Mouse (Mus musculus) embryonic facial prominence, embryonic 14.5 days (tissue): ENCODE measurements at regions not wholly inside any gene's neighbourhood (a gene's known extent, or its start where the extent isn't known, plus 50 kb on each side); places are given as distances from the start of the nearest gene placed in this dataset.

Experiments used
- ATAC-seq: fragments of 200-750 bp; cut with Nextera tagmentation; 2 replicates; pipeline ENCODE4 v1.8.0; 2017; ENCODE audit warnings: low read depth, moderate number of reproducible peaks, moderate TSS enrichment
- DNase-seq: peaks from one replicate; pipeline ENCODE4 v3.0.0-alpha.2; 2015; ENCODE audit warnings: low spot score
- H3K27ac ChIP-seq: fragments of 300-500 bp; sonication (generic); replicated peaks from 2 replicates; pipeline ENCODE4 v1.5.1; 2014; ENCODE audit warnings: low read depth, mild to moderate bottlenecking, low read length, moderate library complexity
- H3K27me3 ChIP-seq: fragments of 300-500 bp; sonication (generic); replicated peaks from 2 replicates; pipeline ENCODE4 v1.6.1; 2014; ENCODE audit warnings: low read length; ENCODE audit not compliant: control insufficient read depth, insufficient read depth
- H3K36me3 ChIP-seq: fragments of 300-500 bp; sonication (generic); 2 replicates; pipeline ENCODE4 v1.6.1; 2014; ENCODE audit warnings: low read length, mixed read lengths; ENCODE audit not compliant: control insufficient read depth, insufficient read depth
- H3K4me1 ChIP-seq: fragments of 300-500 bp; sonication (generic); 2 replicates; pipeline ENCODE4 v1.6.1; 2014; ENCODE audit warnings: antibody characterized with exemption, low read length; ENCODE audit not compliant: control insufficient read depth, insufficient read depth
- H3K4me2 ChIP-seq: fragments of 300-500 bp; sonication (generic); 2 replicates; pipeline ENCODE4 v1.6.1; 2014; ENCODE audit warnings: low read depth, mild to moderate bottlenecking, low read length, moderate library complexity, mixed read lengths
- H3K4me3 ChIP-seq: fragments of 300-500 bp; sonication (generic); 2 replicates; pipeline ENCODE4 v1.5.1; 2014; ENCODE audit warnings: low read depth, mild to moderate bottlenecking, low read length
- H3K9ac ChIP-seq: fragments of 300-500 bp; sonication (generic); 2 replicates; pipeline ENCODE4 v1.6.1; 2014; ENCODE audit warnings: low read depth, mild to moderate bottlenecking, low read length, moderate library complexity, mixed read lengths
- H3K9me3 ChIP-seq: fragments of 300-500 bp; sonication (generic); 2 replicates; pipeline ENCODE4 v1.6.1; 2016; ENCODE audit warnings: low read length; ENCODE audit not compliant: control insufficient read depth
- WGBS: fragments of 180-500 bp; shearing (Covaris S2); extraction: QIAGEN DNeasy Blood & Tissue Kit; methylation state at CpG from one replicate; pipeline ENCODE4 v1.1.7; 2014; 5-methylcytosine and 5-hydroxymethylcytosine counted together

DNA sequence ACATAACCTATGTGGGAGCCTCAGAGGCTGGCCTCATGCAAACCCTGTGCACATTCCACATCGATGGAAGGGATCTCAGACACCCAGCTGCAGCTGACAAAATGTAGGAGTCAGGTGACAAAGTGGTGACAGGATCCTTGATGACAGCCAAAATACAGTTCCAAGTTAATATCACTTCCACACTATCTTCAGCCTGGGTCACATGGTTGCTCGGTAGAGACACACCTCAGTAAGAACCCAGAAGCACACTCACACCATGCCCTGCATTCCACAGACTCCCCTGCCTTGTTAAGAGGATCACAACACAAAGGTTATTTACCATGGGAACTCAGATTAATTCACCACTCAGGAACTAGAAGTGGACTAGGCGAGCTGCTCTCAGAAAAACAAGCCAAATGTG, 505.4 kb upstream of the Hsf2 start:
- ATAC-seq: peak; percentile 63; the same call in 1 of the 2 replicates
- no peak overlapping the region for H3K27ac ChIP-seq
- DNase-seq: no peak

DNA sequence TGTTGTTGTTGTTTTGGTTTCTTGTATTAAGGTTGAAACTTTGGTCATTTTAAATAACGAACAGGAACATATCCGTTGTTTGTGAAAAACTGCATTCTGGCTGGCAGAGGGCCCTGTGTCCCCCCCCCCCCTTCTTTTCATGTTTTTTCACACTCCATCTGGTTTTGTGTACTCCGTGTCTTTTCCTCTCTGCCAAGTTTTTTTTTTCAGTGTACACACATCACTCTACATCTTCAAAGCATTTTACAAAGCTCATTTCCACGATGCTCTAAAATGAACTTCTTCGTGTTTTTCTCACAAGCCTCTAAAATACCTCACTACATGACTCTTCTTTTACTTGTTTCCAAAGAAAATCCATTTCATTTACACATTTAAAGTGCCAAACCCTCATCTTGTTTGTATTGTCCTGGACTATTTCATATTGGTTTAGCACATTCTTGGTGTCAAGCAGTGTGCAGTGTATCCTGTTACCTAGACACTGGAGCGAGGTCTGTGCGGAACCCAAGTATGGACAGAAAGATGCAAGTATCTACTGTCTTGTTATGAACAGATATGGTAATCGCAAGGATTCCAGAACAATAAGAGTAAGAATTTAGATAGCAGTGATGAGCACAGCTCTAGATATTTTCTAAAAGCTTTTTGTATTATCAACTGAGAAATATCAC, 503.5 kb upstream of the Hsf2 start:
- ATAC-seq: no peak
- H3K4me2 ChIP-seq: no peak overlapping the region
- no peaks in the 10 kb centered on the region for H3K9me3 ChIP-seq
- no peaks in the 10 kb centered on the region for H3K36me3 ChIP-seq
- H3K4me3 ChIP-seq: no peak overlapping the region
- peaks cover 14% of the 10 kb centered on the region; the same call in 1 of the 2 replicates for H3K4me1 ChIP-seq
- H3K27me3 ChIP-seq: no peaks in the 10 kb centered on the region
- 53% methylated on average over 8 of the region's 8 CpGs for WGBS
- no peak overlapping the region for H3K9ac ChIP-seq
- peak; percentile 30 for DNase-seq
- H3K27ac ChIP-seq: no peak overlapping the region

More for the DNA sequence above, 505.4 kb upstream of the Hsf2 start:
- Histone ChIP-seq H3K27me3 (no peaks in the 10 kb centered on the region), H3K4me3 (no peak overlapping the region), H3K4me1 (peaks cover 14% of the 10 kb centered on the region; the same call in 1 of the 2 replicates), H3K9ac (no peak overlapping the region), H3K36me3 (no peaks in the 10 kb centered on the region), H3K4me2 (no peak overlapping the region), H3K9me3 (no peaks in the 10 kb centered on the region)
- 49% methylated on average over 3 of the region's 3 CpGs for WGBS

DNA sequence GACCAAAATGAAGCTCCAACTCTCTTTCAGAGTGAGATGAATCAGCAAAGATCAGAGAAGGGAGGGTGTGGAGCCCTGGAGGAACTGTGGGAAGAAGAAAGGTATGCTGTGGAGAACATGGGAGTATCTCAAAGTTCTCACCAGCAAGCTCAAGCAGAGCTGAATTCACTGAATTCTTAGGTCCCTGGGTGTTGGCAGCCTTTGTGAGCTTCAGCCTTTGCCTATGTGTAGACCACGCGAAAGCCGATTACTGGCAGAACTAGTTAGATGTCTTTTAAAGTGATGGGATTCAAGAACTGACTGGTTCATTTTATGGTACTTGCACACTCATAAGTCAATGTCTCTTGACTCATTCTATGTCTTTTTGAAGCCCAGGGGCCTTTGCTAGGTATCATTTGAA, 491.2 kb upstream of the Hsf2 start:
- H3K4me3 ChIP-seq: no peak overlapping the region
- no peaks in the 10 kb centered on the region for H3K27me3 ChIP-seq
- ATAC-seq: no peak
- DNase-seq: peak; percentile 53
- no peak overlapping the region for H3K27ac ChIP-seq
- no peaks in the 10 kb centered on the region for H3K36me3 ChIP-seq
- H3K9ac ChIP-seq: no peak overlapping the region
- H3K4me1 ChIP-seq: no peaks in the 10 kb centered on the region
- WGBS: 93% methylated on average over 3 of the region's 3 CpGs
- no peaks in the 10 kb centered on the region for H3K9me3 ChIP-seq
- no peak overlapping the region for H3K4me2 ChIP-seq

DNA sequence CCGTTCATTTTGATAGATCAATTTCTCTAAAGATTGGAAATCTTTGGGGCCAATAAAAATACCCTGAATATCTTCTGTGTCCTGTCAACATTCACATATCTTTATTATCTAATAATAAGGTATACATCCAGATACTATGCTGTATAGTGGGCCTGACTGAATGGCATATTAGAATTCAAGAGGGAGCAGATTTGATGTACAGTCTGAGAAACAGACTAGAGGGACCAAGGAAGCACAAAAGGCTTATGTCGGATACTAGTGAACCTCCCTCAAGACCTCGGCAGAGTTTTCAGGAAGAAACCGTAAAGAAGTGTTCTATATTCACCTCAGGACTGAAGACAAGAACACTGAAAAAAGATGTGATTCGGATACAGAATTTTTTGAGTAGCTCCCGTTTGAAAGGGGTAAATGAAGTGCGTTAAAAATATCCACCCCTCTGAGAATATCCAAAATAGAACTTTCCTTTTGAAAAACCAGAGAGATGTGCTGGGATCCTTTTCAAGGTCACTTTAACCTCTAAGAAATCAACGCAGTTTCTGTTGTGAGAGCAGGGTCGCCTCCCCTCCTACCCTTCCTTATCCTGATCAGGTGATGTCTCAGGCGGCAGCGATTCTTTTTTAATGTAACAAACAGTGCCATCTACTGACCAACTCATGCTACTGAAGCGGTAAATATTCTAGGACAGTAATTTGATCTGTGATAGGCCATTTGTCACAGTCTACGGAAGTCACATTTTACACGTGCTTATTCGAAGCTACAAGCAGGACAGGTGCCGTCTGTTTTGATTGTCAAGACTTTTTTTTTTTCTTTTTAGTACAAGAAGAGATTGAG, 485.1 kb upstream of the Hsf2 start:
- Histone ChIP-seq H3K9me3 (no peaks in the 10 kb centered on the region), H3K36me3 (no peaks in the 10 kb centered on the region), H3K27me3 (no peaks in the 10 kb centered on the region), H3K4me2 (peak overlapping the region; percentile 42), H3K27ac (no peak overlapping the region), H3K4me1 (peaks cover 3% of the 10 kb centered on the region; the same call in 1 of the 2 replicates), H3K9ac (no peak overlapping the region), H3K4me3 (peak overlapping the region; percentile 16; the same call in 1 of the 2 replicates)
- WGBS: 17% methylated on average over 16 of the region's 16 CpGs
- DNase-seq (peak; percentile 85), ATAC-seq (peak; percentile 86)

DNA sequence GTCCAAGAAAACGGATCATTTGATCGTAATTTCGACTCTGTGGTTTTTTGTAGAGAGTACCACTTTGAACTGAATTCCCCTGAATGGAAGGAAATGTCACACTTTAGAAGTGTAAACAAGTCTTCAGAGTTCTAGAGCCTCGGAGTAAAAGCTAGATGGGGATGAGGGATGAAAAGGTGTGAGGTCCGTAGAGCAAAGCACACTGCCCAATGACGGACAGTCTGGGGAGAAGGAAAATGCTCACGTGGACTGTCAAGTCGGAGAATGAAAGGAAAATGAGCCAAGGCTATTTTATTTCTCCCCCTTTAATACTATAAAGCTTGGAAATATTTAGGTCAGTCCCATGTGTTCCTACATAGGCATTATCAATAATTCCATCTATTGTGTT, 484.5 kb upstream of the Hsf2 start:
- Histone ChIP-seq H3K4me2 (peak overlapping the region; percentile 42), H3K27ac (no peak overlapping the region), H3K9ac (no peak overlapping the region), H3K36me3 (no peaks in the 10 kb centered on the region), H3K4me1 (peaks cover 3% of the 10 kb centered on the region; the same call in 1 of the 2 replicates), H3K27me3 (no peaks in the 10 kb centered on the region), H3K4me3 (0 out of 2 replicates have a peak overlapping the region, but pooled peaks have one; percentile 16), H3K9me3 (no peaks in the 10 kb centered on the region)
- ATAC-seq: no peak
- no peak for DNase-seq
- 55% methylated on average over 8 of the region's 8 CpGs for WGBS

DNA sequence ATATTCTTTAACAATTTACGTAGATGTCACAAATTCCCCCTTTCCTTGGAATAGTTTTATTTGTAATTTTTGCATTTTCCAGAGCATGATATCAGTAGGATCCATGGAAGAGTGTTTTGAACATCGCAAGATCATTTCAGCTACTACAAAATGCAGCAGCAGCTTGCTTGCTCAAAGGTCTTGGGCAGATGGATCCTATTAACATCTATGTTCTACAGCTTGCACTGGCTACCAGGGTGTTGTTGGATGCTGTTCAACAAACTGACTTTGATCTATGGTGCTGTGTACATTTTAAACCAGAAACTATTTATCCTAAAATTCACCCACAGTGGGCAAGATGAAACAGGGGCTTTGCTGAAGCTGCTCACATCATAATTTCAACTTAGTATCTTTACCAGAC, 448.5 kb upstream of the Hsf2 start:
- 61% methylated on average over 2 of the region's 2 CpGs for WGBS
- no peak for ATAC-seq

DNA sequence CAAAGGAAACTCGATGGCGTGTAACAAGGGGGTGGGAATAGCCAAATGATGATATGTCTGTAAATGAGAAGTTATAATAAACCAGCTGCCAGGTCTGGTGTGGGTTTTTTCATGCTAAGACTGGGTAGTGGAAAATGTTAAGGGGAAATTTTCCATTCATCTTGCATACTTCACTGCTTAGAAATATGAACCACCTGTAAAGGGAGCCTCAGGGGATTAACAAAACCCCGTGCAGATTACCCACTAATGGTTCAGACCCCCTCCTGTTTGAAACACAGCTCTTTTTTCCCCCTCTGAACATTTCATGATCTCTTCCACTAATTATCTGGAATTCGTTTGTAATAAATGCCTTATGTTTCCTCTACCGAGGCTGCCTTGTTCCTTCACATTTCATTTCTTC, 446.0 kb upstream of the Hsf2 start:
- Histone ChIP-seq H3K9ac (no peak overlapping the region), H3K4me1 (peaks cover 18% of the 10 kb centered on the region), H3K36me3 (no peaks in the 10 kb centered on the region), H3K27ac (peak overlapping the region; percentile 75; the same call in 1 of the 2 replicates), H3K4me3 (0 out of 2 replicates have a peak overlapping the region, but pooled peaks have one; percentile 6), H3K9me3 (no peaks in the 10 kb centered on the region), H3K4me2 (peak overlapping the region; percentile 40), H3K27me3 (no peaks in the 10 kb centered on the region)
- 15% methylated on average over 5 of the region's 5 CpGs for WGBS
- peak; percentile 93 for ATAC-seq
- DNase-seq: peak; percentile 89

More for the DNA sequence above, 448.5 kb upstream of the Hsf2 start:
- H3K36me3 ChIP-seq: no peaks in the 10 kb centered on the region
- no peaks in the 10 kb centered on the region for H3K27me3 ChIP-seq
- H3K4me1 ChIP-seq: peaks cover 18% of the 10 kb centered on the region
- H3K27ac ChIP-seq: no peak overlapping the region
- H3K9me3 ChIP-seq: no peaks in the 10 kb centered on the region
- H3K4me3 ChIP-seq: no peak overlapping the region
- peak; percentile 74 for DNase-seq
- H3K4me2 ChIP-seq: no peak overlapping the region
- no peak overlapping the region for H3K9ac ChIP-seq

DNA sequence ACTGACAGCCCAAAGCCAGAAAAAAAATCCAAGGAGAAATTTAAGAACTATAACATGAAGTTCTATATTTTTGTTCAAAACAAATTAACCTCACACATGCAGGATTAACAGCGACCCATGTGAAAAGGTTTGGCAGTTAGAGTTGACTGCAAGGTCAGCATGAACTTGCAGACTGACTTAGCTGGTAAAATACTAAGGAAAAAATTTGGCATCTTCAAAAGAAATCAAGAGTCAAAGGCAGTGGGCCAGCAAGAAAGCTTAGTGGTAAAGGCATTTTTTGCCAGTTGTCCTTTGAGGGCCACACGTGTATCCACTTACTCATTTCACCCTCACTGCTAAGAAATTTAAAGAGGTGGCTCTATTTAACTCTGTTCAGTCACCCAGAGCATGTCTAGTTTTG, 440.2 kb upstream of the Hsf2 start:
- Histone ChIP-seq H3K4me2 (no peak overlapping the region), H3K4me3 (no peak overlapping the region), H3K27me3 (no peaks in the 10 kb centered on the region), H3K9me3 (no peaks in the 10 kb centered on the region), H3K4me1 (peaks cover 3% of the 10 kb centered on the region), H3K36me3 (no peaks in the 10 kb centered on the region), H3K27ac (no peak overlapping the region), H3K9ac (no peak overlapping the region)
- 52% methylated on average over 2 of the region's 2 CpGs for WGBS
- no peak for ATAC-seq
- peak; percentile 63 for DNase-seq
